Mouse (Mus musculus) A20 (cell line): ENCODE data around the gene Gsdma2.

Experiments used
- DNase-seq: peaks from one replicate; pipeline ENCODE4 v3.0.0-alpha.2; 2011; ENCODE audit warnings: low read depth, low spot score

Gene Gsdma2

GRCm38 (mm10) chr11:98698849-98699640 lies 52.5 kb downstream of the Gsdma2 start:
- no peak for DNase-seq

- peak; percentile 66 for DNase-seq
These were observed 53.4 kb downstream of the Gsdma2 start for GRCm38 (mm10) chr11:98699911-98700310.

GRCm38 (mm10) chr11:98701213-98701670 lies 54.7 kb downstream of the Gsdma2 start, which contains the start of gene Csf3:
TSS of gene Csf3 (plus strand) at chr11:98701263.
- no peak for DNase-seq

- no peak for DNase-seq
These were observed 55.8 kb downstream of the Gsdma2 start for GRCm38 (mm10) chr11:98702323-98702722.

GRCm38 (mm10) chr11:98705021-98705420 lies 58.5 kb downstream of the Gsdma2 start:
- no peak for DNase-seq
